Mouse (Mus musculus) midbrain, embryonic 13.5 days (tissue): Measurements from ENCODE around the gene Adamts20. TPM values are rescaled to one million over a fixed set of nuclear protein-coding genes. Genes with fewer than 3 reads are reported as not detected.
"Not testable (repeated sequence)": the region's sequence is repeated elsewhere in the genome, so short reads cannot be mapped to it uniquely, and the experiment has no call there.

Source experiments
- ATAC-seq: fragments of 200-750 bp; cut with Nextera tagmentation; 2 replicates; pipeline ENCODE4 v1.8.0; 2017; ENCODE audit warnings: mild to moderate bottlenecking, moderate TSS enrichment, moderate library complexity
- H3K27ac ChIP-seq: fragments of 300-500 bp; sonication (generic); 2 replicates; pipeline ENCODE4 v1.5.1; 2015; ENCODE audit warnings: inconsistent platforms, mild to moderate bottlenecking, moderate library complexity
- H3K27me3 ChIP-seq: fragments of 300-500 bp; sonication (generic); 2 replicates; pipeline ENCODE4 v1.6.1; 2015; ENCODE audit warnings: mild to moderate bottlenecking, inconsistent platforms
- H3K36me3 ChIP-seq: fragments of 300-500 bp; sonication (generic); 2 replicates; pipeline ENCODE4 v1.6.1; 2015; ENCODE audit warnings: mild to moderate bottlenecking, inconsistent platforms
- H3K4me1 ChIP-seq: fragments of 300-500 bp; sonication (generic); replicated peaks from 2 replicates; pipeline ENCODE4 v1.6.1; 2015; ENCODE audit warnings: inconsistent platforms
- H3K4me2 ChIP-seq: fragments of 300-500 bp; sonication (generic); replicated peaks from 2 replicates; pipeline ENCODE4 v1.6.1; 2015; ENCODE audit warnings: moderate library complexity, mild to moderate bottlenecking, inconsistent platforms
- H3K4me3 ChIP-seq: fragments of 300-500 bp; sonication (generic); replicated peaks from 2 replicates; pipeline ENCODE4 v1.5.1; 2015; ENCODE audit warnings: mild to moderate bottlenecking, inconsistent platforms
- H3K9ac ChIP-seq: fragments of 300-500 bp; sonication (generic); replicated peaks from 2 replicates; pipeline ENCODE4 v1.6.1; 2015; ENCODE audit warnings: mild to moderate bottlenecking, inconsistent platforms
- H3K9me3 ChIP-seq: fragments of 300-500 bp; sonication (generic); 2 replicates; pipeline ENCODE4 v1.6.1; 2016; ENCODE audit warnings: mild to moderate bottlenecking, inconsistent platforms
- WGBS: fragments of 180-500 bp; shearing (Covaris S2); methylation state at CpG from one replicate; pipeline ENCODE4 v1.1.7; 2015; 5-methylcytosine and 5-hydroxymethylcytosine counted together
- polyA plus RNA-seq: library from polyadenylated mRNA; unstranded; fragments of >200 nt; fragmentation: Nextera tagmentation; extraction: Ambion mirVana; gene quantifications from 2 replicates; pipeline ENCODE4 v1.2.1, GENCODE M21; 2015

Adamts20 gene
- polyA plus RNA-seq, result 1.7 and 2.0 TPM in 2 replicates

GRCm38 (mm10) chr15:94465318-94465717 is at the start of gene Adamts20:
Gene Adamts20 (minus strand): TSS chr15:94465418.
- H3K27ac ChIP-seq, result no peak within 1 kb of the TSS
- no peaks in the 10 kb centered on the region for H3K27me3 ChIP-seq
- no peak within 1 kb of the TSS for H3K4me3 ChIP-seq
- peak within 1 kb of the TSS; percentile 16; the same call in 1 of the 2 replicates for H3K4me2 ChIP-seq
- no peaks in the 10 kb centered on the region for H3K9me3 ChIP-seq
- no peaks in the 10 kb centered on the region for H3K36me3 ChIP-seq
- WGBS, result 78% methylated on average over 11 of the region's 11 CpGs
- H3K9ac ChIP-seq, result no peak within 1 kb of the TSS
- no peak for ATAC-seq
- H3K4me1 ChIP-seq, result peaks cover 10% of the 10 kb centered on the region; the same call in 1 of the 2 replicates

GRCm38 (mm10) chr15:94503451-94504215 is 38.4 kb upstream of the Adamts20 start:
- Histone ChIP-seq H3K36me3 (no peaks in the 10 kb centered on the region), H3K4me1 (peaks cover 5% of the 10 kb centered on the region; the same call in 1 of the 2 replicates), H3K4me3 (no peak overlapping the region), H3K9me3 (peaks cover 4% of the 10 kb centered on the region; the same call in 1 of the 2 replicates), H3K9ac (no peak overlapping the region), H3K27me3 (no peaks in the 10 kb centered on the region), H3K27ac (no peak overlapping the region), H3K4me2 (no peak overlapping the region)
- WGBS, result 73% methylated on average over 12 of the region's 12 CpGs
- ATAC-seq, result no peak

- Histone ChIP-seq H3K4me1 (peaks cover 2% of the 10 kb centered on the region; the same call in 1 of the 2 replicates), H3K36me3 (no peaks in the 10 kb centered on the region), H3K4me3 (no peak overlapping the region), H3K9me3 (no peaks in the 10 kb centered on the region), H3K27ac (no peak overlapping the region), H3K9ac (no peak overlapping the region), H3K4me2 (no peak overlapping the region), H3K27me3 (no peaks in the 10 kb centered on the region)
- WGBS, result 82% methylated on average over 1 of the region's 1 CpGs
- ATAC-seq, result no peak
Measured at GRCm38 (mm10) chr15:94499260-94499659, 34.0 kb upstream of the Adamts20 start.

- Histone ChIP-seq H3K27ac (no peak overlapping the region), H3K9ac (no peak overlapping the region), H3K4me2 (no peak overlapping the region), H3K36me3 (no peaks in the 10 kb centered on the region), H3K4me1 (no peaks in the 10 kb centered on the region), H3K9me3 (no peaks in the 10 kb centered on the region), H3K27me3 (no peaks in the 10 kb centered on the region), H3K4me3 (no peak overlapping the region)
- WGBS, result 71% methylated on average over 10 of the region's 10 CpGs
- ATAC-seq, result no peak
Measured at GRCm38 (mm10) chr15:94495936-94496335, 30.7 kb upstream of the Adamts20 start.

GRCm38 (mm10) chr15:94494445-94494844 is 29.2 kb upstream of the Adamts20 start:
- Histone ChIP-seq H3K4me3 (no peak overlapping the region), H3K4me2 (no peak overlapping the region), H3K36me3 (no peaks in the 10 kb centered on the region), H3K4me1 (no peaks in the 10 kb centered on the region), H3K27me3 (no peaks in the 10 kb centered on the region), H3K9me3 (no peaks in the 10 kb centered on the region), H3K9ac (no peak overlapping the region), H3K27ac (no peak overlapping the region)
- WGBS, result 98% methylated on average over 1 of the region's 1 CpGs
- ATAC-seq, result no peak

- Histone ChIP-seq H3K9ac (no peak overlapping the region), H3K27me3 (no peaks in the 10 kb centered on the region), H3K4me1 (no peaks in the 10 kb centered on the region), H3K4me2 (no peak overlapping the region), H3K36me3 (no peaks in the 10 kb centered on the region), H3K9me3 (no peaks in the 10 kb centered on the region), H3K4me3 (no peak overlapping the region), H3K27ac (no peak overlapping the region)
- 92% methylated on average over 2 of the region's 2 CpGs for WGBS
- no peak for ATAC-seq
Measured at GRCm38 (mm10) chr15:94489433-94489832, 24.2 kb upstream of the Adamts20 start.

GRCm38 (mm10) chr15:94488028-94488427 is 22.8 kb upstream of the Adamts20 start:
- not testable (repeated sequence) for ATAC-seq, H3K36me3 ChIP-seq, H3K27ac ChIP-seq, H3K4me2 ChIP-seq, H3K4me1 ChIP-seq, H3K27me3 ChIP-seq, H3K9ac ChIP-seq, H3K9me3 ChIP-seq, H3K4me3 ChIP-seq
- 92% methylated on average over 2 of the region's 2 CpGs for WGBS

- WGBS, result 88% methylated on average over 2 of the region's 2 CpGs
- ATAC-seq, result no peak
- no peak overlapping the region for H3K27ac ChIP-seq
- H3K4me3 ChIP-seq, result no peak overlapping the region
- no peak overlapping the region for H3K9ac ChIP-seq
- H3K27me3 ChIP-seq, result no peaks in the 10 kb centered on the region
- no peaks in the 10 kb centered on the region for H3K9me3 ChIP-seq
- no peak overlapping the region for H3K4me2 ChIP-seq
- peaks cover 9% of the 10 kb centered on the region for H3K4me1 ChIP-seq
- H3K36me3 ChIP-seq, result no peaks in the 10 kb centered on the region
Measured at GRCm38 (mm10) chr15:94482555-94482954, 17.3 kb upstream of the Adamts20 start.

GRCm38 (mm10) chr15:94480792-94481191 is 15.6 kb upstream of the Adamts20 start:
- no peak for ATAC-seq
- no peaks in the 10 kb centered on the region for H3K36me3 ChIP-seq
- WGBS, result 95% methylated on average over 4 of the region's 4 CpGs
- H3K9me3 ChIP-seq, result no peaks in the 10 kb centered on the region
- no peak overlapping the region for H3K4me3 ChIP-seq
- no peaks in the 10 kb centered on the region for H3K27me3 ChIP-seq
- peaks cover 13% of the 10 kb centered on the region for H3K4me1 ChIP-seq
- no peak overlapping the region for H3K9ac ChIP-seq
- H3K4me2 ChIP-seq, result no peak overlapping the region
- H3K27ac ChIP-seq, result no peak overlapping the region

- no peaks in the 10 kb centered on the region for H3K27me3 ChIP-seq
- H3K36me3 ChIP-seq, result no peaks in the 10 kb centered on the region
- no peak overlapping the region for H3K9ac ChIP-seq
- H3K4me2 ChIP-seq, result no peak overlapping the region
- peaks cover 13% of the 10 kb centered on the region for H3K4me1 ChIP-seq
- no peak for ATAC-seq
- no peaks in the 10 kb centered on the region for H3K9me3 ChIP-seq
- no peak overlapping the region for H3K27ac ChIP-seq
- WGBS, result 92% methylated on average over 5 of the region's 5 CpGs
- no peak overlapping the region for H3K4me3 ChIP-seq
Measured at GRCm38 (mm10) chr15:94480248-94480647, 15.0 kb upstream of the Adamts20 start.

GRCm38 (mm10) chr15:94479513-94480136 is 14.4 kb upstream of the Adamts20 start:
- H3K4me1 ChIP-seq, result peaks cover 13% of the 10 kb centered on the region
- H3K9me3 ChIP-seq, result no peaks in the 10 kb centered on the region
- no peak overlapping the region for H3K9ac ChIP-seq
- H3K4me2 ChIP-seq, result no peak overlapping the region
- WGBS, result 72% methylated on average over 3 of the region's 3 CpGs
- no peaks in the 10 kb centered on the region for H3K36me3 ChIP-seq
- no peak overlapping the region for H3K27ac ChIP-seq
- H3K4me3 ChIP-seq, result no peak overlapping the region
- no peaks in the 10 kb centered on the region for H3K27me3 ChIP-seq
- no peak for ATAC-seq

GRCm38 (mm10) chr15:94478706-94479105 is 13.5 kb upstream of the Adamts20 start:
- WGBS, result 20% methylated on average over 13 of the region's 13 CpGs
- Histone ChIP-seq H3K27me3 (no peaks in the 10 kb centered on the region), H3K9me3 (no peaks in the 10 kb centered on the region; the same call in 1 of the 2 replicates), H3K4me2 (no peak overlapping the region), H3K36me3 (no peaks in the 10 kb centered on the region), H3K9ac (no peak overlapping the region), H3K27ac (no peak overlapping the region), H3K4me1 (peaks cover 13% of the 10 kb centered on the region), H3K4me3 (no peak overlapping the region)
- ATAC-seq, result no peak
